ENCODE assay signal across 10 mouse cellular contexts in genomic region chr2:166857118-166857517, GRCm38 (mm10). TPM values are rescaled to one million over a fixed set of nuclear protein-coding genes. Genes with fewer than 3 reads are reported as not detected.
A peak's percentile ranks its signal among the peaks of the same experiment; 100 is the strongest.
DNase-seq lines count a peak whose midpoint lies in the region; ATAC-seq and TF ChIP-seq lines count a peak whose summit lies in the region.
"Had no signal": no experiment of that assay in that cellular context is flagged by ENCODE, and none has a peak within 500 bp of the region (broad histone marks: within the 10 kb centered on the region; RNA-seq: fewer than 3 reads in every experiment).

No protein-coding gene starts in this region.

- no peaks in the 10 kb centered on the region for H3K4me1 ChIP-seq in lung, embryonic 14.5 days (ENCODE audit: insufficient read depth)
- H3K4me1 ChIP-seq: midbrain, embryonic 10.5 days had no signal

- peak; percentile 44 for TF ChIP-seq CTCF in lung, embryonic 14.5 days (IDR thresholded peaks at IDR 0.05; ENCODE audit: low read depth)

- peaks cover 74% of the 10 kb centered on the region for H3K36me3 ChIP-seq in lung, embryonic 14.5 days (ENCODE audit: insufficient read depth)

- H3K27ac ChIP-seq in lung, embryonic 14.5 days (ENCODE audit: low read depth), result no peak overlapping the region
- H3K27ac ChIP-seq: midbrain, embryonic 10.5 days had no signal

- intact Hi-C loops in heart, postnatal 14 days (cut with DNase I), result loop anchor here (5.0 kb wide), 1 partner anchor 265 kb away; no protein-coding TSS in a partner anchor
- intact Hi-C loops in left cerebral cortex, postnatal 4 days (cut with DNase I), result loop anchor here (10.0 kb wide), 1 partner anchor 262 kb away; no protein-coding TSS in a partner anchor

- 83% methylated on average over 2 of the region's 2 CpGs for WGBS in lung, embryonic 14.5 days

- DNase-seq in CD4-positive, CD25-positive, alpha-beta regulatory T cell, adult 2 months (ENCODE audit: low read depth, low spot score), result peak; percentile 39
- peak; percentile 42 for DNase-seq in lung, embryonic 14.5 days
- DNase-seq in lung, postnatal 10 days, result no peak
- DNase-seq in c-Kit-positive CD71-positive TER-119-positive erythroid progenitor cells, embryonic 14.5 days (ENCODE audit: low spot score), result peak; percentile 46
- peak; percentile 2 for DNase-seq in retina, postnatal 7 days (ENCODE audit: low read depth, low spot score)
- DNase-seq in heart, postnatal 14 days, result no peak
- DNase-seq in left cerebral cortex, postnatal 4 days, result no peak
- DNase-seq: right cerebral cortex, postnatal 25 days had no signal

- no peak overlapping the region for H3K4me2 ChIP-seq in lung, embryonic 14.5 days

- H3K27me3 ChIP-seq in lung, embryonic 14.5 days (ENCODE audit: insufficient read depth, low read length), result no peaks in the 10 kb centered on the region

- H3K9me3 ChIP-seq in lung, embryonic 14.5 days (ENCODE audit: low read depth, low read length), result no peaks in the 10 kb centered on the region

- no peak overlapping the region for H3K4me3 ChIP-seq in lung, embryonic 14.5 days (ENCODE audit: low read depth, low read length)
- H3K4me3 ChIP-seq: midbrain, embryonic 10.5 days had no signal

- no peak for ATAC-seq in CD4-positive, CD25-positive, alpha-beta regulatory T cell, adult 4 months
- no peak for ATAC-seq in lung, embryonic 14.5 days (ENCODE audit: insufficient read depth)

- no peak overlapping the region for H3K9ac ChIP-seq in lung, embryonic 14.5 days

RNA-seq across cellular contexts. Expression of gene Cse1l, which starts 48.7 kb away (rescaled TPM):
- polyA plus RNA-seq in CD4-positive, CD25-positive, alpha-beta regulatory T cell, adult 4 months (2017; shearing (Covaris generic)), result 10 to 100 TPM; 59.7 to 62.8 TPM
- 177 TPM in 2 replicates for polyA plus RNA-seq in lung, embryonic 14.5 days (2014; fragmentation: Nextera tagmentation; extraction: Ambion mirVana)
- 10 to 100 TPM; 43.2 to 44.3 TPM for total RNA-seq in heart, postnatal 14 days (2021)
- total RNA-seq in left cerebral cortex, postnatal 4 days (2021), result 10 to 100 TPM; 81.4 to 83.7 TPM

RNA-seq across cellular contexts. Expression of gene Arfgef2, which starts 51.7 kb away (rescaled TPM):
- 1 to 10 TPM; 3.4 to 4.3 TPM for polyA plus RNA-seq in CD4-positive, CD25-positive, alpha-beta regulatory T cell, adult 4 months (2017; shearing (Covaris generic))
- 6.3 and 6.9 TPM in 2 replicates for polyA plus RNA-seq in lung, embryonic 14.5 days (2014; fragmentation: Nextera tagmentation; extraction: Ambion mirVana)
- 10 to 100 TPM; 37.6 to 43.6 TPM for total RNA-seq in heart, postnatal 14 days (2021)
- 10 to 100 TPM; 34.4 to 35.3 TPM for total RNA-seq in left cerebral cortex, postnatal 4 days (2021)

Comparison
In these comparisons a context has a peak if more than half of its experiments do, and no peak if none do; other contexts are left out.
1. DNase-seq: peak in CD4-positive, CD25-positive, alpha-beta regulatory T cell, adult 2 months (single experiment), lung, embryonic 14.5 days (single experiment), c-Kit-positive CD71-positive TER-119-positive erythroid progenitor cells, embryonic 14.5 days (single experiment) and retina, postnatal 7 days (single experiment); none in lung, postnatal 10 days (single experiment), heart, postnatal 14 days (0 of 2) and left cerebral cortex, postnatal 4 days (single experiment).